Mouse (Mus musculus) CH12.LX (cell line): Measurements from ENCODE around the gene B3gntl1. TPM values are rescaled to one million over a fixed set of nuclear protein-coding genes. Genes with fewer than 3 reads are reported as not detected.
A peak's percentile ranks its signal among the peaks of the same experiment; 100 is the strongest.

Experiments
- DNase-seq: peaks from one replicate; pipeline ENCODE4 v3.0.0-alpha.2; 2013; ENCODE audit errors: extremely low read depth
- H3K27ac ChIP-seq: 2 replicates; pipeline ENCODE4 v1.5.1; 2012; ENCODE audit warnings: low read depth, mild to moderate bottlenecking, control low read depth, moderate library complexity; ENCODE audit not compliant: insufficient read depth
- H3K27me3 ChIP-seq: replicated peaks from 2 replicates; pipeline ENCODE3; 2012; ENCODE audit warnings: inconsistent platforms
- H3K36me3 ChIP-seq, 2 experiments: replicated peaks in 1 of 2; 2 replicates each; pipeline versions ENCODE3 to v1.6.1; 2012; ENCODE audit warnings: inconsistent platforms in 1 of 2, low read length in 1 of 2, mild to moderate bottlenecking in 1 of 2, mixed read lengths in 1 of 2, moderate library complexity in 1 of 2; ENCODE audit not compliant: control insufficient read depth in 1 of 2, insufficient read depth in 1 of 2
- H3K4me1 ChIP-seq, 2 experiments: 2 replicates each; pipeline ENCODE4 v1.6.1; 2012; ENCODE audit warnings: inconsistent platforms in 1 of 2, moderate library complexity in 1 of 2; ENCODE audit not compliant: insufficient read depth in 2 of 2, control insufficient read depth in 1 of 2
- H3K4me2 ChIP-seq: 2 replicates; pipeline ENCODE4 v1.6.1; 2012; ENCODE audit warnings: low read depth, mild to moderate bottlenecking, control low read depth; ENCODE audit not compliant: poor library complexity, insufficient read depth, severe bottlenecking
- H3K4me3 ChIP-seq, 3 experiments: fragments of 150-350 bp in 1 of 3; sonication (generic) in 1 of 3; replicated peaks in 1 of 3; 2 replicates each; pipeline versions ENCODE3 to v1.5.1; 2011 to 2012; ENCODE audit warnings: low read depth in 2 of 3, low read length in 2 of 3, mild to moderate bottlenecking in 2 of 3, moderate library complexity in 2 of 3, control low read depth in 1 of 3, improper control_type of control experiment in 1 of 3, inconsistent platforms in 1 of 3, mixed read lengths in 1 of 3; ENCODE audit not compliant: poor library complexity in 1 of 3
- H3K79me2 ChIP-seq: replicated peaks from 2 replicates; pipeline ENCODE4 v1.6.1; 2012; ENCODE audit warnings: mild to moderate bottlenecking, moderate library complexity; ENCODE audit not compliant: control insufficient read depth, poor library complexity, insufficient read depth, severe bottlenecking; ENCODE audit errors: extremely low read depth
- H3K9ac ChIP-seq: 2 replicates; pipeline ENCODE4 v1.6.1; 2012; ENCODE audit warnings: low read depth, mild to moderate bottlenecking, control low read depth, moderate library complexity; ENCODE audit not compliant: insufficient read depth
- H3K9me3 ChIP-seq: replicated peaks from 2 replicates; pipeline ENCODE3; 2012; ENCODE audit warnings: low read length, inconsistent platforms, mixed read lengths
- CTCF ChIP-seq, 2 experiments: IDR thresholded peaks in 1 of 2; conservative IDR thresholded peaks in 1 of 2; 2 replicates each; pipeline ENCODE4 v1.5.1; 2011 to 2012; ENCODE audit warnings: low read depth in 2 of 2, low read length in 2 of 2, improper control_type of control experiment in 1 of 2, inconsistent platforms in 1 of 2, mild to moderate bottlenecking in 1 of 2, moderate library complexity in 1 of 2
- E2F4 ChIP-seq: IDR thresholded peaks from 2 replicates; pipeline ENCODE4 v1.6.1; 2011; ENCODE audit warnings: low read depth, low read length, improper control_type of control experiment; ENCODE audit not compliant: insufficient replicate concordance
- ELF1 ChIP-seq: IDR thresholded peaks from 2 replicates; pipeline ENCODE4 v1.6.1; 2014; ENCODE audit warnings: low read depth, mild to moderate bottlenecking, inconsistent platforms, low read length, improper control_type of control experiment
- EP300 ChIP-seq: IDR thresholded peaks from 2 replicates; pipeline ENCODE4 v1.6.1; 2011; ENCODE audit warnings: low read length, improper control_type of control experiment
- ETS1 ChIP-seq: conservative IDR thresholded peaks from 2 replicates; pipeline ENCODE4 v1.6.1; 2012; ENCODE audit warnings: low read depth, mild to moderate bottlenecking, inconsistent platforms, low read length, improper control_type of control experiment, moderate library complexity
- GABPA ChIP-seq: IDR thresholded peaks from 2 replicates; pipeline ENCODE4 v1.6.1; 2012; ENCODE audit warnings: low read depth, low read length, improper control_type of control experiment, inconsistent platforms; ENCODE audit not compliant: insufficient replicate concordance
- IRF4 ChIP-seq: IDR thresholded peaks from 2 replicates; pipeline ENCODE4 v1.6.1; 2014; ENCODE audit warnings: low read depth, mild to moderate bottlenecking, inconsistent platforms, low read length, improper control_type of control experiment
- JUN ChIP-seq: IDR thresholded peaks from 2 replicates; pipeline ENCODE4 v1.6.1; 2011; ENCODE audit warnings: low read depth, mild to moderate bottlenecking, low read length, improper control_type of control experiment, moderate library complexity; ENCODE audit not compliant: insufficient read depth
- MAX ChIP-seq: IDR thresholded peaks from 2 replicates; pipeline ENCODE4 v1.6.1; 2011; ENCODE audit warnings: low read length, improper control_type of control experiment
- MEF2A ChIP-seq: IDR thresholded peaks from 2 replicates; pipeline ENCODE4 v1.6.1; 2014; ENCODE audit warnings: low read depth, mild to moderate bottlenecking, inconsistent platforms, low read length, improper control_type of control experiment, borderline replicate concordance
- MXI1 ChIP-seq: IDR thresholded peaks from 2 replicates; pipeline ENCODE4 v1.6.1; 2011; ENCODE audit warnings: mild to moderate bottlenecking, low read depth, low read length, improper control_type of control experiment
- MYC ChIP-seq: IDR thresholded peaks from 2 replicates; pipeline ENCODE4 v1.6.1; 2011; ENCODE audit warnings: low read depth, mild to moderate bottlenecking, improper control_type of control experiment, low read length
- NRF1 ChIP-seq: IDR thresholded peaks from 2 replicates; pipeline ENCODE4 v1.6.1; 2014; ENCODE audit warnings: low read depth, mild to moderate bottlenecking, inconsistent platforms, low read length, improper control_type of control experiment, moderate library complexity
- POLR2A ChIP-seq: IDR thresholded peaks from 2 replicates; pipeline ENCODE4 v1.6.1; 2011; ENCODE audit warnings: low read depth, mild to moderate bottlenecking, improper control_type of control experiment, low read length
- RAD21 ChIP-seq: IDR thresholded peaks from 2 replicates; pipeline ENCODE4 v1.6.1; 2011; ENCODE audit warnings: low read depth, mild to moderate bottlenecking, low read length, improper control_type of control experiment, moderate library complexity
- SIN3A ChIP-seq: IDR thresholded peaks from 2 replicates; pipeline ENCODE4 v1.6.1; 2012; ENCODE audit warnings: low read length, improper control_type of control experiment, inconsistent platforms
- SMC3 ChIP-seq: IDR thresholded peaks from 2 replicates; pipeline ENCODE4 v1.6.1; 2011; ENCODE audit warnings: low read depth, low read length, improper control_type of control experiment
- TBP ChIP-seq: conservative IDR thresholded peaks from 2 replicates; pipeline ENCODE4 v1.6.1; 2011; ENCODE audit warnings: low read depth, low read length, improper control_type of control experiment
- UBTF ChIP-seq: IDR thresholded peaks from 2 replicates; pipeline ENCODE4 v1.6.1; 2012; ENCODE audit warnings: low read depth, mild to moderate bottlenecking, inconsistent platforms, low read length, improper control_type of control experiment, moderate library complexity
- USF1 ChIP-seq: IDR thresholded peaks from 2 replicates; pipeline ENCODE4 v1.6.1; 2014; ENCODE audit warnings: low read depth, mild to moderate bottlenecking, inconsistent platforms, low read length, improper control_type of control experiment
- ZC3H11A ChIP-seq: IDR thresholded peaks from 2 replicates; pipeline ENCODE4 v1.6.1; 2012; ENCODE audit warnings: low read depth, mild to moderate bottlenecking, inconsistent platforms, low read length, improper control_type of control experiment
- ZKSCAN1 ChIP-seq: IDR thresholded peaks from 2 replicates; pipeline ENCODE4 v1.6.1; 2012; ENCODE audit warnings: low read depth, inconsistent platforms, low read length, improper control_type of control experiment, borderline replicate concordance
- ZMIZ1 ChIP-seq: IDR thresholded peaks from 2 replicates; pipeline ENCODE4 v1.6.1; 2012; ENCODE audit warnings: low read depth, mild to moderate bottlenecking, inconsistent platforms, low read length, improper control_type of control experiment
- dilution Hi-C: fragments of 300-500 bp; cut with MboI; formaldehyde crosslinking; loops from 2 replicates; pipeline ENCODE4 v1.14.3; 2020; ENCODE audit warnings: low sequenced_read_pairs; ENCODE audit not compliant: extremely low pct_unique_long_range_greater_than_20kb, extremely low pct_ligation_motif_present
- in situ Hi-C: fragments of 300-500 bp; cut with MboI; formaldehyde crosslinking; loops from 3 replicates; pipeline ENCODE4 v1.14.3; 2019; ENCODE audit warnings: low sequenced_read_pairs, low pct_ligation_motif_present, low pct_unique_long_range_greater_than_20kb, mixed read lengths
- polyA plus RNA-seq: library from polyadenylated mRNA; unstranded; fragments of >175 nt; gene quantifications from 2 replicates; pipeline ENCODE4 v1.2.1, GENCODE M21; 2012; ENCODE audit warnings: low read depth; ENCODE audit not compliant: insufficient read length
- total RNA-seq, 2 experiments: library from RNA; depleted of rRNA; stranded (reverse); fragments of 300-350 nt in 1 of 2; fragments of >200 nt in 1 of 2; gene quantifications; 2 replicates each; pipeline ENCODE4 v1.2.3; 2012 to 2014

Gene B3gntl1
- total and polyA plus RNA-seq, 3 experiments: 7.3 to 10.3 (median 8.7) TPM

GRCm38 (mm10) chr11:121631410-121631809 lies 41.5 kb downstream of the B3gntl1 start:
- Histone ChIP-seq H3K36me3 (peaks cover 47 to 91% of the 10 kb centered on the region in 2 experiments), H3K4me1 (no peaks in the 10 kb centered on the region), H3K9ac (no peak overlapping the region), H3K27me3 (no peaks in the 10 kb centered on the region), H3K79me2 (no peaks in the 10 kb centered on the region), H3K4me2 (no peak overlapping the region), H3K9me3 (no peaks in the 10 kb centered on the region), H3K4me3 (no peak overlapping the region), H3K27ac (no peak overlapping the region)
- in situ Hi-C loops: loop anchor here (10.0 kb wide), 2 partner anchors 157 to 163 kb away; no protein-coding TSS in a partner anchor
- DNase-seq: no peak
- dilution Hi-C loops: no loop called here
- no peak for TF ChIP-seq NRF1

- Histone ChIP-seq H3K4me1 (no peaks in the 10 kb centered on the region), H3K4me3 (no peak overlapping the region), H3K9me3 (no peaks in the 10 kb centered on the region), H3K9ac (no peak overlapping the region), H3K4me2 (no peak overlapping the region), H3K79me2 (no peaks in the 10 kb centered on the region), H3K36me3 (peaks cover 49 to 91% of the 10 kb centered on the region in 2 experiments), H3K27me3 (no peaks in the 10 kb centered on the region), H3K27ac (no peak overlapping the region)
- in situ Hi-C loops: loop anchor here (10.0 kb wide), 2 partner anchors 156 to 164 kb away; no protein-coding TSS in a partner anchor
- TF ChIP-seq SMC3: peak; percentile 36; the same call in 1 of the 2 replicates
- TF ChIP-seq RAD21: peak; percentile 57
- TF ChIP-seq ETS1: no peak
- TF ChIP-seq CTCF (conservative IDR thresholded peaks at IDR 0.05 in 1 of 2, IDR thresholded peaks at IDR 0.05 in 1 of 2; ENCODE audit: low read depth in 2 of 2, low read length in 2 of 2): peak in 1 of 2 experiments; percentile 61; a peak in 2 of 4 replicates
- TF ChIP-seq JUN: no peak
- dilution Hi-C loops: no loop called here
- DNase-seq: no peak
Measured at GRCm38 (mm10) chr11:121630406-121630805, 42.5 kb downstream of the B3gntl1 start.

- H3K9ac ChIP-seq: no peak overlapping the region
- no peaks in the 10 kb centered on the region for H3K79me2 ChIP-seq
- dilution Hi-C loops (no loop called here), in situ Hi-C loops (no loop called here)
- H3K4me3 ChIP-seq: no peak overlapping the region
- no peaks in the 10 kb centered on the region for H3K9me3 ChIP-seq
- no peaks in the 10 kb centered on the region for H3K27me3 ChIP-seq
- DNase-seq: no peak
- no peak overlapping the region for H3K27ac ChIP-seq
- H3K4me1 ChIP-seq: no peaks in the 10 kb centered on the region
- H3K4me2 ChIP-seq: no peak overlapping the region
- TF ChIP-seq ZMIZ1 (no peak), MYC (no peak), MAX (no peak), MEF2A (no peak), EP300 (no peak), SMC3 (no peak), TBP (no peak), UBTF (no peak), ZC3H11A (no peak), NRF1 (no peak), ELF1 (no peak), SIN3A (no peak), POLR2A (no peak), MXI1 (no peak), ZKSCAN1 (no peak), GABPA (no peak), ETS1 (no peak), USF1 (no peak), E2F4 (no peak), IRF4 (no peak)
- H3K36me3 ChIP-seq: peaks cover 47 to 90% of the 10 kb centered on the region in 2 experiments
Measured at GRCm38 (mm10) chr11:121629529-121629928, 43.4 kb downstream of the B3gntl1 start.
